Mouse (Mus musculus): ENCODE results near the gene Gmeb1. TPM values are rescaled to one million over a fixed set of nuclear protein-coding genes. Genes with fewer than 3 reads are reported as not detected.

Gmeb1 gene
- polyA plus RNA-seq, 1 experiment from 2014 or later, result 41.4 TPM

- H3K27ac ChIP-seq (ENCODE audit: low read depth, low read length), result no peak within 1 kb of the TSS
- peak; percentile 43 for ATAC-seq (ENCODE audit: low FRiP score)
- no peaks in the 10 kb centered on the region for H3K36me3 ChIP-seq (ENCODE audit: control insufficient read depth, insufficient read depth, low read length)
- no peaks in the 10 kb centered on the region for H3K9me3 ChIP-seq (ENCODE audit: control insufficient read depth, low read length)
- H3K4me1 ChIP-seq (replicated peaks; ENCODE audit: control insufficient read depth, insufficient read depth, low read length), result no peaks in the 10 kb centered on the region; the same call in 1 of the 2 replicates
- peak within 1 kb of the TSS; percentile 67 for H3K9ac ChIP-seq (ENCODE audit: low read depth, low read length)
- peak within 1 kb of the TSS; percentile 68 for H3K4me2 ChIP-seq (replicated peaks; ENCODE audit: low read depth, low read length)
- no peaks in the 10 kb centered on the region for H3K27me3 ChIP-seq (ENCODE audit: control insufficient read depth, insufficient read depth, low read length)
- peak; percentile 66 for DNase-seq (ENCODE audit: low spot score)
- 2% methylated on average over 31 of the region's 31 CpGs for whole genome bisulfite sequencing
- peak within 1 kb of the TSS; percentile 43 for H3K4me3 ChIP-seq (ENCODE audit: low read depth, low read length)
Observed at GRCm38 (mm10) chr4:132302939-132303479, 41.6 kb upstream of the Gmeb1 start, which contains the start of gene Rab42. Gene Rab42, minus strand, starts transcription at chr4:132303385.

GRCm38 (mm10) chr4:132301965-132302938, 40.9 kb upstream of the Gmeb1 start:
- Histone ChIP-seq H3K4me3 (ENCODE audit: low read depth, low read length) (peak overlapping the region; percentile 43), H3K4me2 (replicated peaks; ENCODE audit: low read depth, low read length) (peak overlapping the region; percentile 68), H3K4me1 (replicated peaks; ENCODE audit: control insufficient read depth, insufficient read depth, low read length) (no peaks in the 10 kb centered on the region; the same call in 1 of the 2 replicates), H3K9ac (ENCODE audit: low read depth, low read length) (no peak overlapping the region; the same call in 1 of the 2 replicates), H3K9me3 (ENCODE audit: control insufficient read depth, low read length) (no peaks in the 10 kb centered on the region), H3K36me3 (ENCODE audit: control insufficient read depth, insufficient read depth, low read length) (no peaks in the 10 kb centered on the region), H3K27me3 (ENCODE audit: control insufficient read depth, insufficient read depth, low read length) (no peaks in the 10 kb centered on the region), H3K27ac (ENCODE audit: low read depth, low read length) (no peak overlapping the region)
- 63% methylated on average over 16 of the region's 16 CpGs for WGBS
- DNase-seq (ENCODE audit: low spot score) (no peak), ATAC-seq (ENCODE audit: low FRiP score) (no peak)

GRCm38 (mm10) chr4:132301486-132301885, 40.1 kb upstream of the Gmeb1 start:
- ATAC-seq (ENCODE audit: low FRiP score) (no peak), DNase-seq (ENCODE audit: low spot score) (no peak)
- Histone ChIP-seq H3K36me3 (ENCODE audit: control insufficient read depth, insufficient read depth, low read length) (no peaks in the 10 kb centered on the region), H3K4me1 (replicated peaks; ENCODE audit: control insufficient read depth, insufficient read depth, low read length) (no peaks in the 10 kb centered on the region; the same call in 1 of the 2 replicates), H3K27me3 (ENCODE audit: control insufficient read depth, insufficient read depth, low read length) (no peaks in the 10 kb centered on the region), H3K4me3 (ENCODE audit: low read depth, low read length) (no peak overlapping the region), H3K9ac (ENCODE audit: low read depth, low read length) (no peak overlapping the region), H3K27ac (ENCODE audit: low read depth, low read length) (no peak overlapping the region), H3K9me3 (ENCODE audit: control insufficient read depth, low read length) (no peaks in the 10 kb centered on the region), H3K4me2 (replicated peaks; ENCODE audit: low read depth, low read length) (no peak overlapping the region)
- 87% methylated on average over 6 of the region's 6 CpGs for WGBS

DNA sequence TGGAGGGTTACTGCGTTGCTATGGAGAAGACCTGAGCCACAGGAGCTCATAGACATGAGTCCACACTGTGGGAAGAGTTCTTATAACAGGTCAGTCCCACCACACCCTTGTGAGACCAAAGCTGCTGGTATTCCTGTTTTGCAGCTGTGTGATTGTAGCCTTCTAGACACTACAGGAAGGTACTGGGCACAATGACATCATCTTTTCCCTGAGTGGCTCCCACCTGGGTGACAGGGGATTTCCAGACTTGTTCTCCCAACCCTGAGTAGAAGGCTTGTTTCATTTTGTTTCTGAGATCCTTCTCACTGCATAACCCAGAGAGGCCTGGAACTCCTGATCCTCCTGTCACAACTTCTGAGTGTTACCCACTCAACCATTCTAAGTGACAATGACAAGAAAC, 38.4 kb upstream of the Gmeb1 start:
- no peaks in the 10 kb centered on the region for H3K9me3 ChIP-seq (ENCODE audit: control insufficient read depth, low read length)
- H3K9ac ChIP-seq (ENCODE audit: low read depth, low read length), result no peak overlapping the region
- H3K27me3 ChIP-seq (ENCODE audit: control insufficient read depth, insufficient read depth, low read length), result no peaks in the 10 kb centered on the region
- no peak overlapping the region for H3K4me2 ChIP-seq (replicated peaks; ENCODE audit: low read depth, low read length)
- DNase-seq (ENCODE audit: low spot score) (no peak), ATAC-seq (ENCODE audit: low FRiP score) (no peak)
- H3K36me3 ChIP-seq (ENCODE audit: control insufficient read depth, insufficient read depth, low read length), result no peaks in the 10 kb centered on the region
- 93% methylated on average over 1 of the region's 1 CpGs for WGBS
- H3K4me3 ChIP-seq (ENCODE audit: low read depth, low read length), result no peak overlapping the region
- no peaks in the 10 kb centered on the region; the same call in 1 of the 2 replicates for H3K4me1 ChIP-seq (replicated peaks; ENCODE audit: control insufficient read depth, insufficient read depth, low read length)
- no peak overlapping the region for H3K27ac ChIP-seq (ENCODE audit: low read depth, low read length)

GRCm38 (mm10) chr4:132295696-132296390, 34.4 kb upstream of the Gmeb1 start:
- Histone ChIP-seq H3K4me3 (ENCODE audit: low read depth, low read length) (no peak overlapping the region), H3K27me3 (ENCODE audit: control insufficient read depth, insufficient read depth, low read length) (no peaks in the 10 kb centered on the region), H3K27ac (ENCODE audit: low read depth, low read length) (no peak overlapping the region), H3K4me1 (replicated peaks; ENCODE audit: control insufficient read depth, insufficient read depth, low read length) (no peaks in the 10 kb centered on the region), H3K4me2 (replicated peaks; ENCODE audit: low read depth, low read length) (no peak overlapping the region), H3K36me3 (ENCODE audit: control insufficient read depth, insufficient read depth, low read length) (0 out of 2 replicates have a peak, but pooled peaks cover 4% of the 10 kb centered on the region), H3K9me3 (ENCODE audit: control insufficient read depth, low read length) (no peaks in the 10 kb centered on the region), H3K9ac (ENCODE audit: low read depth, low read length) (no peak overlapping the region)
- WGBS, result 45% methylated on average over 8 of the region's 8 CpGs
- ATAC-seq (ENCODE audit: low FRiP score) (no peak), DNase-seq (ENCODE audit: low spot score) (no peak)

DNA sequence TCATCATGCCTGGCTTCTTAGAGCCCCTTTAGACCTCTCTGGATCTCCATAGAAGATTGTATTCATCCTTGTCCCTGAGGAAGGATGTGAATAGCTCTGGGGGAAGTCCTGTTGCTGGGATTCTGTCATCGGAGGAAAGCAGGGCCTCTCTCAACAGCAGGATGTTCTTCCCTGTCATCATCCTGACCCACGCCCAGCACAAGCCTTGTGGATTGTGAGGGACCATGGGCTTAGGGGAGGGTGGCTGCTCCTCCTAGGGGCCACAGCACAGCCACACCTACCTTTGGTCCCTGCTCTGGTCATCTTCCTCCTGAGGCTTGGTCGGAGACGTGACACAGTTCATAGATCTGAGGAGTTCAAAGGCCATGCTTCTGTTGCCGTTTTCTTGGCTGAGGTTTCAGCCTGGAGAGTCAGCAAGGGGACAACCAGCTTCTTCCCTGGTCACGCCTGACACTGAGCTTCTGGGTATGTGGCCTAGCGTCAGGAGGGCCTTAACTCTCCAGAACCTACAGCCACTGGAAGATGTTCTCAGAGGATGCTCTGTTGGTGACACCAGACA, 32.4 kb upstream of the Gmeb1 start:
- ATAC-seq (ENCODE audit: low FRiP score), result no peak
- Histone ChIP-seq H3K4me3 (ENCODE audit: low read depth, low read length) (no peak overlapping the region), H3K36me3 (ENCODE audit: control insufficient read depth, insufficient read depth, low read length) (0 out of 2 replicates have a peak, but pooled peaks cover 4% of the 10 kb centered on the region), H3K27ac (ENCODE audit: low read depth, low read length) (no peak overlapping the region), H3K4me2 (replicated peaks; ENCODE audit: low read depth, low read length) (no peak overlapping the region), H3K9ac (ENCODE audit: low read depth, low read length) (no peak overlapping the region), H3K27me3 (ENCODE audit: control insufficient read depth, insufficient read depth, low read length) (no peaks in the 10 kb centered on the region), H3K4me1 (replicated peaks; ENCODE audit: control insufficient read depth, insufficient read depth, low read length) (no peaks in the 10 kb centered on the region), H3K9me3 (ENCODE audit: control insufficient read depth, low read length) (no peaks in the 10 kb centered on the region)
- DNase-seq (ENCODE audit: low spot score), result no peak
- WGBS, result 91% methylated on average over 7 of the region's 7 CpGs

DNA sequence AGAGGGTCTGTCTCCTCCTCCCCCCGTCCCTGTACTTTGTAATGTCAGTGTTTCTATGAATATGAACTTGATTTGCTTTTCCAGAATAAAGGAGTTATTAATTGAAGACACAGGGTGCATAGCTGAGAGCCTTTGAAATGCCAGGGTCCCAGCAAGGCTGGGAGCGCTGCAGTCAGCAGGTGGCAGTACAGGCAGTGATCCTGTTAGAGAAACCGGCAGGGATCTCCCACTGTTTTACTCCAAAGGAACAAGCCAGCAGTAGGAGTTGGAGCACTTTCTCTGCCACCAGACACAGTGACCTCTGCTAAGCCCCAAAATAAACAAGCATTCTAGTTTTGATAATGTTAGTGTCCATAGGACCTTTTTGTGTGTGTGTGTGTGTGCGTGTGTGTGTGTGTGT, 31.6 kb upstream of the Gmeb1 start:
- ATAC-seq (ENCODE audit: low FRiP score) (no peak), DNase-seq (ENCODE audit: low spot score) (peak; percentile 31)
- Histone ChIP-seq H3K27me3 (ENCODE audit: control insufficient read depth, insufficient read depth, low read length) (no peaks in the 10 kb centered on the region), H3K9ac (ENCODE audit: low read depth, low read length) (no peak overlapping the region), H3K9me3 (ENCODE audit: control insufficient read depth, low read length) (no peaks in the 10 kb centered on the region), H3K27ac (ENCODE audit: low read depth, low read length) (no peak overlapping the region), H3K4me2 (replicated peaks; ENCODE audit: low read depth, low read length) (no peak overlapping the region), H3K36me3 (ENCODE audit: control insufficient read depth, insufficient read depth, low read length) (0 out of 2 replicates have a peak, but pooled peaks cover 4% of the 10 kb centered on the region), H3K4me1 (replicated peaks; ENCODE audit: control insufficient read depth, insufficient read depth, low read length) (no peaks in the 10 kb centered on the region), H3K4me3 (ENCODE audit: low read depth, low read length) (no peak overlapping the region)
- 50% methylated on average over 4 of the region's 4 CpGs for WGBS

GRCm38 (mm10) chr4:132291624-132292335, 30.4 kb upstream of the Gmeb1 start:
- no peaks in the 10 kb centered on the region for H3K27me3 ChIP-seq (ENCODE audit: control insufficient read depth, insufficient read depth, low read length)
- H3K4me2 ChIP-seq (replicated peaks; ENCODE audit: low read depth, low read length), result no peak overlapping the region
- H3K4me3 ChIP-seq (ENCODE audit: low read depth, low read length), result no peak overlapping the region
- ATAC-seq (ENCODE audit: low FRiP score), result no peak
- 82% methylated on average over 12 of the region's 12 CpGs for WGBS
- no peak for DNase-seq (ENCODE audit: low spot score)
- H3K27ac ChIP-seq (ENCODE audit: low read depth, low read length), result no peak overlapping the region
- H3K4me1 ChIP-seq (replicated peaks; ENCODE audit: control insufficient read depth, insufficient read depth, low read length), result no peaks in the 10 kb centered on the region
- no peaks in the 10 kb centered on the region for H3K9me3 ChIP-seq (ENCODE audit: control insufficient read depth, low read length)
- H3K9ac ChIP-seq (ENCODE audit: low read depth, low read length), result no peak overlapping the region
- H3K36me3 ChIP-seq (ENCODE audit: control insufficient read depth, insufficient read depth, low read length), result 0 out of 2 replicates have a peak, but pooled peaks cover 4% of the 10 kb centered on the region
